Mouse (Mus musculus) liver, adult 2 months (tissue): ENCODE data around the gene Maml2. TPM values are rescaled to one million over a fixed set of nuclear protein-coding genes. Genes with fewer than 3 reads are reported as not detected.

ENCODE experiments used
- DNase-seq: peaks from one replicate; pipeline ENCODE4 v3.0.0-alpha.2; 2011; ENCODE audit warnings: low read depth, low spot score; ENCODE audit errors: extremely low read depth
- H3K27ac ChIP-seq: fragments of 200-500 bp; replicated peaks from 2 replicates; pipeline ENCODE4 v1.5.1; 2012; ENCODE audit warnings: low read depth, mild to moderate bottlenecking, control low read depth, inconsistent platforms, low read length; ENCODE audit not compliant: insufficient read depth
- H3K27me3 ChIP-seq: fragments of 200-500 bp; 2 replicates; pipeline ENCODE4 v1.6.1; 2012; ENCODE audit warnings: mild to moderate bottlenecking, moderate library complexity, low read length, inconsistent platforms; ENCODE audit not compliant: control insufficient read depth, insufficient read depth
- H3K36me3 ChIP-seq: fragments of 200-500 bp; 2 replicates; pipeline ENCODE4 v1.6.1; 2012; ENCODE audit warnings: low read length, inconsistent platforms; ENCODE audit not compliant: control insufficient read depth, insufficient read depth
- H3K4me1 ChIP-seq: fragments of 200-500 bp; 2 replicates; pipeline ENCODE4 v1.6.1; 2011; ENCODE audit warnings: low read length; ENCODE audit not compliant: control insufficient read depth, insufficient read depth
- H3K4me3 ChIP-seq: fragments of 200-500 bp; 2 replicates; pipeline ENCODE4 v1.5.1; 2011; ENCODE audit warnings: low read depth, mild to moderate bottlenecking, control low read depth, low read length, moderate library complexity; ENCODE audit not compliant: insufficient read depth
- H3K79me2 ChIP-seq: fragments of 200-500 bp; 2 replicates; pipeline ENCODE4 v1.6.1; 2012; ENCODE audit warnings: inconsistent platforms, mild to moderate bottlenecking, low read length, moderate library complexity; ENCODE audit not compliant: control insufficient read depth, insufficient read depth
- H3K9ac ChIP-seq: fragments of 200-500 bp; 2 replicates; pipeline ENCODE4 v1.6.1; 2012; ENCODE audit warnings: low read depth, mild to moderate bottlenecking, control low read depth, inconsistent platforms, low read length
- CTCF ChIP-seq: fragments of 200-500 bp; IDR thresholded peaks from 2 replicates; pipeline ENCODE4 v1.5.1; 2011; ENCODE audit warnings: low read depth, low read length, control low read depth
- POLR2A ChIP-seq: fragments of 200-500 bp; IDR thresholded peaks from 2 replicates; pipeline ENCODE4 v1.6.1; 2011; ENCODE audit warnings: low read length, control low read depth; ENCODE audit not compliant: insufficient read depth; ENCODE audit errors: extremely low read depth
- WGBS: fragments of 180-500 bp; shearing (Covaris S2); methylation state at CpG from one replicate; pipeline ENCODE4 v1.1.7; 2018; 5-methylcytosine and 5-hydroxymethylcytosine counted together
- polyA plus RNA-seq: library from polyadenylated mRNA; depleted of rRNA; stranded (reverse); fragments of >200 nt; gene quantifications from 2 replicates; pipeline ENCODE4 v1.2.3, GENCODE M21; 2012
- total RNA-seq: library from RNA; depleted of rRNA; stranded (reverse); fragments of >200 nt; gene quantifications from 2 replicates; pipeline ENCODE4 v1.2.3, GENCODE M21; 2014

Gene Maml2
- total and polyA plus RNA-seq, 2 experiments = 0.77 to 1.2 TPM

GRCm38 (mm10) chr9:13323612-13324011 is 25.9 kb downstream of the Maml2 start:
- Histone ChIP-seq H3K36me3 (no peaks in the 10 kb centered on the region), H3K9ac (no peak overlapping the region), H3K27ac (no peak overlapping the region), H3K79me2 (no peaks in the 10 kb centered on the region), H3K27me3 (no peaks in the 10 kb centered on the region), H3K4me3 (no peak overlapping the region), H3K4me1 (no peaks in the 10 kb centered on the region; the same call in 1 of the 2 replicates)
- TF ChIP-seq POLR2A = no peak
- no peak for TF ChIP-seq CTCF
- 33% methylated on average over 1 of the region's 1 CpGs for WGBS
- DNase-seq = no peak

GRCm38 (mm10) chr9:13414230-13414766 is 116.5 kb downstream of the Maml2 start:
- H3K9ac ChIP-seq = no peak overlapping the region
- H3K4me3 ChIP-seq = no peak overlapping the region
- no peaks in the 10 kb centered on the region for H3K4me1 ChIP-seq
- no peaks in the 10 kb centered on the region for H3K27me3 ChIP-seq
- H3K79me2 ChIP-seq = no peaks in the 10 kb centered on the region
- no peak overlapping the region for H3K27ac ChIP-seq
- DNase-seq = no peak
- TF ChIP-seq CTCF (no peak), POLR2A (no peak)
- H3K36me3 ChIP-seq = no peaks in the 10 kb centered on the region

- no peak for DNase-seq
- H3K4me1 ChIP-seq = no peaks in the 10 kb centered on the region; the same call in 1 of the 2 replicates
- no peak overlapping the region for H3K9ac ChIP-seq
- WGBS = 58% methylated on average over 7 of the region's 7 CpGs
- no peaks in the 10 kb centered on the region for H3K27me3 ChIP-seq
- TF ChIP-seq POLR2A (no peak), CTCF (no peak)
- no peak overlapping the region for H3K4me3 ChIP-seq
- H3K27ac ChIP-seq = no peak overlapping the region
- H3K36me3 ChIP-seq = no peaks in the 10 kb centered on the region
- H3K79me2 ChIP-seq = no peaks in the 10 kb centered on the region
Observed at GRCm38 (mm10) chr9:13425031-13425940, 127.5 kb downstream of the Maml2 start.

- Histone ChIP-seq H3K27me3 (no peaks in the 10 kb centered on the region), H3K36me3 (no peaks in the 10 kb centered on the region), H3K9ac (no peak overlapping the region), H3K4me3 (no peak overlapping the region), H3K79me2 (no peaks in the 10 kb centered on the region), H3K4me1 (no peaks in the 10 kb centered on the region; the same call in none of the 2 replicates), H3K27ac (no peak overlapping the region)
- no peak for DNase-seq
- 76% methylated on average over 2 of the region's 2 CpGs for WGBS
- no peak for TF ChIP-seq CTCF
- TF ChIP-seq POLR2A = no peak
Observed at GRCm38 (mm10) chr9:13429477-13430125, 131.8 kb downstream of the Maml2 start.

GRCm38 (mm10) chr9:13430302-13430701 is 132.5 kb downstream of the Maml2 start:
- 35% methylated on average over 6 of the region's 6 CpGs for WGBS
- DNase-seq = peak; percentile 7
- H3K4me3 ChIP-seq = no peak overlapping the region
- TF ChIP-seq POLR2A (no peak), CTCF (no peak)
- no peaks in the 10 kb centered on the region for H3K36me3 ChIP-seq
- no peak overlapping the region for H3K9ac ChIP-seq
- no peak overlapping the region for H3K27ac ChIP-seq
- H3K79me2 ChIP-seq = no peaks in the 10 kb centered on the region
- H3K4me1 ChIP-seq = no peaks in the 10 kb centered on the region; the same call in none of the 2 replicates
- no peaks in the 10 kb centered on the region for H3K27me3 ChIP-seq
